Mouse (Mus musculus): Measurements from ENCODE around the gene Prpf8.

GRCm38 (mm10) chr11:75508162-75508561 is 21.5 kb downstream of the Prpf8 start:
- TF ChIP-seq POLR2A (IDR thresholded peaks at IDR 0.05; ENCODE audit: borderline replicate concordance, control insufficient read depth, low read depth, low read length), result no peak
- TF ChIP-seq CTCF (IDR thresholded peaks at IDR 0.05; ENCODE audit: control insufficient read depth, insufficient read depth, low read length), result no peak
